Mouse (Mus musculus) cerebellum, adult 11-12 months (tissue): ENCODE results near the gene Cdk5r2.
A peak's percentile ranks its signal among the peaks of the same experiment; 100 is the strongest.
"Not testable (repeated sequence)": the region's sequence is repeated elsewhere in the genome, so short reads cannot be mapped to it uniquely, and the experiment has no call there.

Source experiments
- DNase-seq: peaks from one replicate; pipeline ENCODE4 v3.0.0; 2022

Cdk5r2 gene

GRCm38 (mm10) chr1:74854306-74855056, at the start of gene Cdk5r2:
Gene Cdk5r2, plus strand, starts transcription at chr1:74854934.
- DNase-seq: peak; percentile 95

GRCm38 (mm10) chr1:74805340-74805835, 49.3 kb upstream of the Cdk5r2 start:
- no peak for DNase-seq

- DNase-seq: no peak
Observed at GRCm38 (mm10) chr1:74805843-74806242, 48.9 kb upstream of the Cdk5r2 start.

- peak; percentile 20 for DNase-seq
Observed at GRCm38 (mm10) chr1:74806360-74807311, 48.1 kb upstream of the Cdk5r2 start.

- DNase-seq: peak; percentile 28
Observed at GRCm38 (mm10) chr1:74807551-74808071, 47.1 kb upstream of the Cdk5r2 start.

GRCm38 (mm10) chr1:74808078-74808477, 46.7 kb upstream of the Cdk5r2 start:
- peak; percentile 58 for DNase-seq

GRCm38 (mm10) chr1:74809007-74809406, 45.7 kb upstream of the Cdk5r2 start:
- DNase-seq: no peak

- no peak for DNase-seq
Observed at GRCm38 (mm10) chr1:74814931-74815647, 39.6 kb upstream of the Cdk5r2 start.

GRCm38 (mm10) chr1:74815965-74816364, 38.8 kb upstream of the Cdk5r2 start:
- not testable (repeated sequence) for DNase-seq

- DNase-seq: peak; percentile 93
Observed at GRCm38 (mm10) chr1:74816612-74817199, 38.0 kb upstream of the Cdk5r2 start.

GRCm38 (mm10) chr1:74817219-74817618, 37.5 kb upstream of the Cdk5r2 start:
- DNase-seq: no peak

- no peak for DNase-seq
Observed at GRCm38 (mm10) chr1:74818509-74818908, 36.2 kb upstream of the Cdk5r2 start.

GRCm38 (mm10) chr1:74823598-74823997, 31.1 kb upstream of the Cdk5r2 start:
- DNase-seq: not testable (repeated sequence)

- DNase-seq: no peak
Observed at GRCm38 (mm10) chr1:74824518-74825302, 30.0 kb upstream of the Cdk5r2 start.

- DNase-seq: no peak
Observed at GRCm38 (mm10) chr1:74830061-74830460, 24.7 kb upstream of the Cdk5r2 start.

- no peak for DNase-seq
Observed at GRCm38 (mm10) chr1:74833255-74833654, 21.5 kb upstream of the Cdk5r2 start.

GRCm38 (mm10) chr1:74843090-74843489, 11.6 kb upstream of the Cdk5r2 start:
- DNase-seq: no peak

GRCm38 (mm10) chr1:74846341-74846740, 8.4 kb upstream of the Cdk5r2 start:
- DNase-seq: no peak

- no peak for DNase-seq
Observed at GRCm38 (mm10) chr1:74848946-74849345, 5.8 kb upstream of the Cdk5r2 start.

- DNase-seq: no peak
Observed at GRCm38 (mm10) chr1:74850251-74850650, 4.5 kb upstream of the Cdk5r2 start.
